In the genomic region with DNA sequence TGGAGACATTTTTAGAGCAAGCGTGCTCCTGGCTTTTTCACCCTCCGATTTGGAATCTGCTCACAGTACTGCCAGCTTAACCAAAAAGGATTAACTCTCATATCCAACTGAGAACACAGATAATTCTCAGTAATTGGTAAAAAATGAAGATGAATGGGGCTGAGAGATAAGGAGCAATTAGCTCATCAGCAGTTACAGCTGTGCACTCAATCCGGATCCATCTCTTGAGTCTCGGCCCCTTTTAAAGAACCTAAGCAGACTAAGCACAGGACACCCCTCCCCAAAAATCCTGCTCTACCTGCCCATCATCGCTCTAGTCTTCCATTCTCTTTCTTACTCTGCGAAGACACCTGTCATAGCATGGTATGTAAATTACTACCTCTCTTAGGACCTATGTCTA, we compare ENCODE assay signal across 23 mouse cellular contexts.
A peak's percentile ranks its signal among the peaks of the same experiment; 100 is the strongest.
DNase-seq lines count a peak whose midpoint lies in the region; ATAC-seq and TF ChIP-seq lines count a peak whose summit lies in the region.
"Had no signal": no experiment of that assay in that cellular context is flagged by ENCODE, and none has a peak within 500 bp of the region (broad histone marks: within the 10 kb centered on the region; RNA-seq: fewer than 3 reads in every experiment).

No protein-coding gene starts in this region.

- no peak overlapping the region for H3K4me2 ChIP-seq in forebrain, embryonic 12.5 days
- H3K4me2 ChIP-seq in hindbrain, postnatal 0 days (ENCODE audit: low read depth, low read length): no peak overlapping the region
- H3K4me2 ChIP-seq in midbrain, embryonic 16.5 days (ENCODE audit: low read length): no peak overlapping the region
- no peak overlapping the region for H3K4me2 ChIP-seq in heart, embryonic 12.5 days
- H3K4me2 ChIP-seq: embryonic facial prominence, embryonic 15.5 days; lung, embryonic 15.5 days; neural tube, embryonic 15.5 days had no signal

- no peak overlapping the region for H3K9ac ChIP-seq in forebrain, embryonic 12.5 days
- H3K9ac ChIP-seq in hindbrain, postnatal 0 days (replicated peaks; ENCODE audit: low read length): no peak overlapping the region
- H3K9ac ChIP-seq in midbrain, embryonic 16.5 days (ENCODE audit: low read depth, low read length): no peak overlapping the region
- no peak overlapping the region for H3K9ac ChIP-seq in heart, embryonic 12.5 days
- H3K9ac ChIP-seq: embryonic facial prominence, embryonic 15.5 days; liver, embryonic 14.5 days; lung, embryonic 15.5 days; neural tube, embryonic 15.5 days had no signal

- peaks cover 11% of the 10 kb centered on the region for H3K4me1 ChIP-seq in forebrain, embryonic 12.5 days
- peaks cover 31% of the 10 kb centered on the region for H3K4me1 ChIP-seq in forebrain, embryonic 10.5 days
- H3K4me1 ChIP-seq in hindbrain, postnatal 0 days (ENCODE audit: insufficient read depth, low read length): no peaks in the 10 kb centered on the region
- peaks cover 10% of the 10 kb centered on the region; the same call in 1 of the 2 replicates for H3K4me1 ChIP-seq in midbrain, embryonic 16.5 days (ENCODE audit: control insufficient read depth, insufficient read depth, low read length)
- no peaks in the 10 kb centered on the region for H3K4me1 ChIP-seq in heart, embryonic 12.5 days (replicated peaks)
- H3K4me1 ChIP-seq: embryonic facial prominence, embryonic 15.5 days had no signal

- no peak overlapping the region for H3K27ac ChIP-seq in forebrain, embryonic 12.5 days
- no peak overlapping the region for H3K27ac ChIP-seq in forebrain, embryonic 10.5 days
- no peak overlapping the region for H3K27ac ChIP-seq in hindbrain, postnatal 0 days
- H3K27ac ChIP-seq in midbrain, embryonic 16.5 days (ENCODE audit: low read length): no peak overlapping the region
- no peak overlapping the region for H3K27ac ChIP-seq in heart, embryonic 12.5 days (ENCODE audit: poor library complexity, severe bottlenecking)
- H3K27ac ChIP-seq: embryonic facial prominence, embryonic 15.5 days; kidney, postnatal 0 days; liver, embryonic 14.5 days; macrophage; neural tube, embryonic 15.5 days had no signal

- H3K27me3 ChIP-seq in forebrain, embryonic 12.5 days: no peaks in the 10 kb centered on the region
- no peaks in the 10 kb centered on the region for H3K27me3 ChIP-seq in forebrain, embryonic 10.5 days (ENCODE audit: poor library complexity, severe bottlenecking)
- H3K27me3 ChIP-seq in hindbrain, postnatal 0 days (ENCODE audit: insufficient read depth, low read length): no peaks in the 10 kb centered on the region
- no peaks in the 10 kb centered on the region for H3K27me3 ChIP-seq in midbrain, embryonic 16.5 days (ENCODE audit: control insufficient read depth, insufficient read depth, low read depth, low read length)
- H3K27me3 ChIP-seq in heart, embryonic 12.5 days (replicated peaks): no peaks in the 10 kb centered on the region
- H3K27me3 ChIP-seq: embryonic facial prominence, embryonic 15.5 days; lung, embryonic 15.5 days; neural tube, embryonic 15.5 days had no signal

- ATAC-seq in forebrain, embryonic 12.5 days (ENCODE audit: low FRiP score): peak; percentile 40; the same call in 1 of the 2 replicates
- peak; percentile 4; the same call in 1 of the 2 replicates for ATAC-seq in hindbrain, postnatal 0 days
- ATAC-seq in midbrain, embryonic 16.5 days: peak; percentile 48; the same call in 1 of the 2 replicates
- no peak for ATAC-seq in heart, embryonic 12.5 days (ENCODE audit: insufficient number of reproducible peaks, low FRiP score)
- ATAC-seq: CD4-positive, CD25-positive, alpha-beta regulatory T cell, adult 4 months; Patski had no signal

- no peak overlapping the region for H3K4me3 ChIP-seq in forebrain, embryonic 12.5 days (replicated peaks)
- no peak overlapping the region for H3K4me3 ChIP-seq in forebrain, embryonic 10.5 days
- H3K4me3 ChIP-seq in hindbrain, postnatal 0 days (ENCODE audit: low read length): no peak overlapping the region
- H3K4me3 ChIP-seq in midbrain, embryonic 16.5 days (ENCODE audit: low read depth, low read length): no peak overlapping the region
- no peak overlapping the region for H3K4me3 ChIP-seq in heart, embryonic 12.5 days
- H3K4me3 ChIP-seq: embryonic facial prominence, embryonic 15.5 days; lung, embryonic 15.5 days; neural tube, embryonic 15.5 days had no signal

- no peak for DNase-seq in forebrain, embryonic 10.5 days (ENCODE audit: extremely low spot score, low spot score)
- DNase-seq in brain, embryonic 14.5 days (ENCODE audit: low read depth): peak; percentile 71
- peak; percentile 22 for DNase-seq in hindbrain, postnatal 0 days (ENCODE audit: low spot score)
- no peak for DNase-seq in heart, adult 8-10 months (ENCODE audit: low spot score)
- DNase-seq: adrenal gland, postnatal 10 days; cerebellum, adult 18-20 months; cerebellum, postnatal 36 days; gastrocnemius, postnatal 36 days; kidney, adult 11 months; layer of hippocampus, postnatal 36 days; right cerebral cortex, postnatal 25 days; thymus, postnatal 25 days had no signal

- no peaks in the 10 kb centered on the region for H3K36me3 ChIP-seq in forebrain, embryonic 12.5 days (replicated peaks)
- H3K36me3 ChIP-seq in forebrain, embryonic 10.5 days (replicated peaks): no peaks in the 10 kb centered on the region
- no peaks in the 10 kb centered on the region for H3K36me3 ChIP-seq in hindbrain, postnatal 0 days (ENCODE audit: insufficient read depth, low read length)
- no peaks in the 10 kb centered on the region for H3K36me3 ChIP-seq in midbrain, embryonic 16.5 days (ENCODE audit: control insufficient read depth, insufficient read depth, low read length)
- H3K36me3 ChIP-seq in heart, embryonic 12.5 days: no peaks in the 10 kb centered on the region
- H3K36me3 ChIP-seq: embryonic facial prominence, embryonic 15.5 days; lung, embryonic 15.5 days; neural tube, embryonic 15.5 days had no signal

- H3K9me3 ChIP-seq in forebrain, embryonic 12.5 days: no peaks in the 10 kb centered on the region
- H3K9me3 ChIP-seq in forebrain, embryonic 10.5 days: no peaks in the 10 kb centered on the region
- H3K9me3 ChIP-seq in hindbrain, postnatal 0 days (ENCODE audit: low read length): no peaks in the 10 kb centered on the region
- no peaks in the 10 kb centered on the region for H3K9me3 ChIP-seq in midbrain, embryonic 16.5 days (replicated peaks; ENCODE audit: control insufficient read depth, low read length, poor library complexity, severe bottlenecking)
- no peaks in the 10 kb centered on the region for H3K9me3 ChIP-seq in heart, embryonic 12.5 days (replicated peaks)
- H3K9me3 ChIP-seq: embryonic facial prominence, embryonic 15.5 days; lung, embryonic 15.5 days; neural tube, embryonic 15.5 days had no signal

- no peak for TF ChIP-seq CTCF in brain, embryonic 14.5 days (IDR thresholded peaks at IDR 0.05; ENCODE audit: borderline replicate concordance, extremely low read depth, insufficient read depth, insufficient read length)
- no peak for TF ChIP-seq CTCF in hindbrain, postnatal 0 days (IDR thresholded peaks at IDR 0.05; ENCODE audit: low read depth)

- TF ChIP-seq POLR2A in brain, embryonic 14.5 days (IDR thresholded peaks at IDR 0.05; ENCODE audit: borderline replicate concordance, extremely low read depth, insufficient read depth, insufficient read length, poor library complexity, severe bottlenecking): no peak

- 55% methylated on average over 6 of the region's 6 CpGs for WGBS in forebrain, embryonic 12.5 days
- WGBS in forebrain, embryonic 10.5 days: 67% methylated on average over 6 of the region's 6 CpGs
- WGBS in hindbrain, postnatal 0 days: 69% methylated on average over 6 of the region's 6 CpGs
- WGBS in midbrain, embryonic 16.5 days: 44% methylated on average over 6 of the region's 6 CpGs
- WGBS in heart, embryonic 12.5 days: 67% methylated on average over 6 of the region's 6 CpGs

Comparison
In these comparisons a context has a peak if more than half of its experiments do, and no peak if none do; other contexts are left out.
1. DNase-seq: peak in brain, embryonic 14.5 days (single experiment) and hindbrain, postnatal 0 days (single experiment); none in forebrain, embryonic 10.5 days (single experiment) and heart, adult 8-10 months (single experiment).